Mouse (Mus musculus) hindlimb bud, embryonic 11.5 days (tissue): ENCODE measurements around the gene Pter.

Experiments used
- DNase-seq: peaks from one replicate; pipeline ENCODE4 v3.0.0-alpha.2; 2012; ENCODE audit warnings: low read depth, low spot score; ENCODE audit errors: extremely low spot score

Pter gene

GRCm38 (mm10) chr2:13008433-13008832, 84.6 kb downstream of the Pter start:
- no peak for DNase-seq

DNA sequence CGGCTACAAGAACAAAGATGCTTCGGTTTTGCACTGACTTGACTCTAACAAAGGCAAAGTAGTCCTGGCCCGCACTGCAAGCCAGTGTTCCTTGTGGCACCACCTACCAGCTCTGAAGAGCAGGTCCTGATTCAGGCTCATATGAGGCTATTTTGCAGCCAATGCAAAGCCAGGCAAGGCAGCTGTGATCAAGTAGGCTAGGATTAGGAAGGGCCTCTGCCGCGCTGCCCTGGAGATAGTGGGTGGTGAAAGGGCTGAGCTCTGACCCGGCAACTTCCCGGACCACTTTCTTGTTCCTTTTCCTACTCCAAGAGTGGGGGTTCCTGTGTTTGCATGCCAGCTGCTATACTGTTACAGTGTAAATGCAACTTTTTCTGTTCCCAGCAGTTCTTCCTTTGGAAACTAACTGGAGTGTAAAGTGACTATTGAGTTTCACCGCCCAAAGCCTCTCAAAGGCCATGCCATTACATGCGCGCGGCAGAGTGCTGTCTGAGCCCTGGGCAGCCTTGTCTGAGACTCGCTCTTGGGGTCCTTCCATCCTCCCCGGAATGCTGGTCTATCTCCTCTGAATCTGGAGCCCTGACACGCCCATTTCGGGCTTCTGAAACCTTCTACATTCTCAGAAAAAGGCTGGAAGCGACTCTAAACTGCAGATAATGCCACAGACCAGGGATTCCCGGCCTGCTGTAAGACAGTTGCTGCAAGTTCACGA, 85.6 kb downstream of the Pter start:
- DNase-seq, result no peak

DNA sequence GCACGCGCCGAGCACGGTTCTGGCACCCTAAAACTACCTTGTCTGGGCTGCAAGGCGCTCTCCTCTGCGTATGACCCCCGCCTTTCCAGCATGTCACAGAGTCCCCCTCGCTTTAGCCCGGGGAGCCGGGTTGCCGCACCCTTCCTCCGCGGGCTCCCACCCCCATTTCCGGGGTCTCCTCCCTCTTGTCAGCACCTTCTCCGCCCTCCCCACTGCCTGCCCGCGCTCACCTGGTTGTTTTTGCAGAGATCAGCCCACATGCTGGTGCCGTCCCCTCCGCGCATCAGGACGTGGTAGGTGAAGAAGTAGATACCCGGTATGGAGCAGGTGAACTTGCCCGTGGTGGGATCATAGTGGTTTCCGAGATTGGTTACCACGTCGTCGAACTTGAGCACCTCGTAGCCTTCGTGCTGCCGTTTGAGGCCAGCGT, 86.2 kb downstream of the Pter start:
- DNase-seq, result no peak

- DNase-seq, result no peak
Observed at GRCm38 (mm10) chr2:13010460-13011341, 86.9 kb downstream of the Pter start.

GRCm38 (mm10) chr2:13011472-13011871, 87.6 kb downstream of the Pter start, which contains the start of gene C1ql3:
TSS of gene C1ql3 (minus strand) at chr2:13011806.
- no peak for DNase-seq

GRCm38 (mm10) chr2:13011973-13012372, 88.1 kb downstream of the Pter start:
- no peak for DNase-seq

DNA sequence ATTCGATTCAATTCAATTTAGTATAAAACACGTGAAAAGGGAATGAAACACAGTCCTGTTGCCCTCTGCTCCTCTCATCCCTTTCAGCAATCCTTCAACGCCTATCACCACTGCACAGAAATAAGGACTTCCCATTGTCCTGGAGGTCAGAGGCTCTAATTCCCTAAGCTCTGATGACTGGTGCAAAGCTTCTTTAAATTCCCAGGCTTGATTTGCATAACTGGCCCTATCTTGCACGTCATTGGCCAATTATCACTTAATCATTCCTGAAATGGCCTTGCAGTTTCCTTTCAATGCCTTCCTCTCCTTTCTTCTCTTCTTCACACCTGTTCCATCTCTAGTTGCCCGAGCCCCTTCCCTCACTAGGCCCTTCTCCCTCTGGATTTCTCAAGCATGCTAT, 94.5 kb downstream of the Pter start:
- DNase-seq, result no peak

DNA sequence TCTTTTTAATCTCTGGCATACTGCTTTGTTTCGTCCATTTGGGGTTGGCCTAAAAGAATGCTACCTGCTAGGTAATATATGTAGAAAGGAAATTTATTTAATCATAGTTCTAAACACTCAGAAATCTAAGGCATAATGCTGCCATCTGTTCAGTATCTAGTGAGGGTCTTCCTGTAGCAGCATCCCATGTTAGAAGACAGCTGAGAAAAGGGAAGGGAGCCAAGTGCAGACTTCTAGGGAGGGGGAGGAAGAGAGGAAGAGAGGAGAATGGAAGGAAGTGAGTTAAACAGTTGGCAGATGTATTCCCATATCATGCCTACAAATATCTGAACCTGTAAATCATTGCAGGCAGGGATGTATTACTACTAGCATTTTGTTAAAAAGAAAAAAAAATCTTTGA, 95.0 kb downstream of the Pter start:
- DNase-seq, result no peak

GRCm38 (mm10) chr2:13038772-13039171, 114.9 kb downstream of the Pter start:
- no peak for DNase-seq

DNA sequence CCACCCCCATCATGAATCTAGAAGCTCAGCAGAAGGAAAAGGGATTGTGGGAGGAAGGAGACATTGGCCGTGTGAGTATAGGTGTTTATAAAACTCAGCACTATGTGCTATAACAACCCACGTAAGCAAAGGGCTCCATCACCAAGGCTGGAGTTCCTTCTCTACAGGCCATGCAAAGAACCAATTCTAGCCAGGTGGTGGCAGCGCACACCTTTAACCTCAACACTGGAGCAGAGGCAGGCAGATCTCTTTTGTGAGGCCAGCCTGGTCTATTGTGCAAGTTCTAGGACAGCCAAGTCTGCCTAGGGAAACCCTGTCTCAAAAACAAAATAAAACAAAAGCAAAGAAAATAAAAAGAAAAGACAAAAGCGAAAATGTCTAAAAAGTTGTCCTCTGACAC, 115.9 kb downstream of the Pter start:
- DNase-seq, result no peak

DNA sequence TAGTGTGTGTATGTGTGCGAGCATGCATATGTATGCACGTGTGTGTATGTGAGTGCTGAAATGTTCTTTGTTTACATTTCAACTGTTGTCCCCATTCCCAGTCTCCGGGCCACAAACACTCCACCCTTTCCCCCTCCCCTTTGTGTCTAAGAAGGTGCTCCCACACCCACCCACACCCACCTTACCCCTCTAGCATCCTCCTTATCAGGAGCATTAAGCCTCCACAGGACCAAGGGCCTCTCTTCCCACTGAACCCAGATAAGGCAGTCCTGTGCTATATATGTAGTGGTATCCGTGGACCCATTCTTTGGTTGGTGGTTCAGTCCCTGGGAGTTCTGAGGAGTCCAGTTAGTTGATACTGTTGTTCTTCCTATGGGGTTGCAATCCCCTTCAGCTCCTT, 120.7 kb downstream of the Pter start:
- no peak for DNase-seq

DNA sequence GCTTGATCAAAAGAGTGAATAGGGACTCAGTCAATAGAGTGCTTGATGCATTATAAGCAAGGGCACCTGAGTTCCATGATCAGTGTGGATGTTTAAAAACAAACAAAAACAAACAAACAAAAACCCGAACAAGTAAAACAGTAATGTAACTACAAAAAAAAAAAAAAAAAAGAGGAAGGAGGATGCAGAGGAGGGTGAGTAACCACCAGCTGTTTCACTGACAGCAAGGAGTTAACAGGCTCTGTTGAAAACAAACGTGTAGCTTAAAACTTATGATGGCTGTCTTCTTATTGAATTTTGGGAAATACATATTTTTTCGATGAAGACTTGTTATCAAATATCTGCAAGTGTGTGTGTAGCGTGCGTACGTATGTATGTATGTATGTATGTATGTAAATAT, 124.8 kb downstream of the Pter start:
- no peak for DNase-seq
